Mouse (Mus musculus) heart, embryonic 16.5 days (tissue): ENCODE results near the gene Aifm3. TPM values are rescaled to one million over a fixed set of nuclear protein-coding genes. Genes with fewer than 3 reads are reported as not detected.
A peak's percentile ranks its signal among the peaks of the same experiment; 100 is the strongest.

Source experiments
- ATAC-seq: fragments of 200-750 bp; cut with Nextera tagmentation; replicated peaks from 2 replicates; pipeline ENCODE4 v1.8.0; 2017; ENCODE audit warnings: moderate number of reproducible peaks; ENCODE audit not compliant: insufficient read depth, low FRiP score; ENCODE audit errors: extremely low read depth
- H3K27ac ChIP-seq: fragments of 300-500 bp; sonication (generic); 2 replicates; pipeline ENCODE4 v1.5.1; 2014; ENCODE audit warnings: mild to moderate bottlenecking, low read length, control low read depth, moderate library complexity
- H3K27me3 ChIP-seq: fragments of 300-500 bp; sonication (generic); 2 replicates; pipeline ENCODE4 v1.6.1; 2014; ENCODE audit warnings: low read length, mixed read lengths; ENCODE audit not compliant: control insufficient read depth, insufficient read depth
- H3K36me3 ChIP-seq: fragments of 300-500 bp; sonication (generic); 2 replicates; pipeline ENCODE4 v1.6.1; 2014; ENCODE audit not compliant: control insufficient read depth, insufficient read depth
- H3K4me1 ChIP-seq: fragments of 300-500 bp; sonication (generic); 2 replicates; pipeline ENCODE4 v1.6.1; 2014; ENCODE audit warnings: low read length, mixed read lengths; ENCODE audit not compliant: control insufficient read depth, insufficient read depth
- H3K4me2 ChIP-seq: fragments of 300-500 bp; sonication (generic); 2 replicates; pipeline ENCODE4 v1.6.1; 2014; ENCODE audit warnings: low read depth, mild to moderate bottlenecking, control low read depth, low read length
- H3K4me3 ChIP-seq: fragments of 300-500 bp; sonication (generic); 2 replicates; pipeline ENCODE4 v1.5.1; 2014; ENCODE audit warnings: mild to moderate bottlenecking, control low read depth, low read length
- H3K9ac ChIP-seq: fragments of 300-500 bp; sonication (generic); 2 replicates; pipeline ENCODE4 v1.6.1; 2014; ENCODE audit warnings: low read length, control low read depth
- H3K9me3 ChIP-seq: fragments of 300-500 bp; sonication (generic); replicated peaks from 2 replicates; pipeline ENCODE4 v1.6.1; 2016; ENCODE audit warnings: low read length; ENCODE audit not compliant: control insufficient read depth
- WGBS: fragments of 180-500 bp; shearing (Covaris S2); extraction: QIAGEN DNeasy Blood & Tissue Kit; methylation state at CpG from one replicate; pipeline ENCODE4 v1.1.7; 2014; 5-methylcytosine and 5-hydroxymethylcytosine counted together
- polyA plus RNA-seq: library from polyadenylated mRNA; unstranded; fragments of >200 nt; fragmentation: Nextera tagmentation; extraction: Ambion mirVana; gene quantifications from 2 replicates; pipeline ENCODE4 v1.2.1, GENCODE M21; 2015

Gene Aifm3
- polyA plus RNA-seq, 1 experiment from 2014 or later: 1.5 TPM

GRCm38 (mm10) chr16:17510143-17510542, 20.7 kb downstream of the Aifm3 start:
- Histone ChIP-seq H3K4me1 (peaks cover 12% of the 10 kb centered on the region), H3K27ac (no peak overlapping the region), H3K9me3 (no peaks in the 10 kb centered on the region), H3K4me3 (no peak overlapping the region; the same call in 1 of the 2 replicates), H3K27me3 (0 out of 2 replicates have a peak, but pooled peaks cover 3% of the 10 kb centered on the region), H3K4me2 (peak overlapping the region; percentile 85; the same call in 1 of the 2 replicates), H3K9ac (no peak overlapping the region), H3K36me3 (peaks cover 16% of the 10 kb centered on the region)
- 97% methylated on average over 2 of the region's 2 CpGs for WGBS
- no peak for ATAC-seq

- H3K4me3 ChIP-seq: no peak overlapping the region
- H3K9me3 ChIP-seq: no peaks in the 10 kb centered on the region
- no peak for ATAC-seq
- 0 out of 2 replicates have a peak, but pooled peaks cover 3% of the 10 kb centered on the region for H3K27me3 ChIP-seq
- peaks cover 16% of the 10 kb centered on the region for H3K36me3 ChIP-seq
- WGBS: 55% methylated on average over 2 of the region's 2 CpGs
- H3K4me2 ChIP-seq: no peak overlapping the region
- H3K9ac ChIP-seq: no peak overlapping the region
- H3K4me1 ChIP-seq: peaks cover 12% of the 10 kb centered on the region
- no peak overlapping the region for H3K27ac ChIP-seq
Observed at GRCm38 (mm10) chr16:17510686-17511085, 21.3 kb downstream of the Aifm3 start.

- peaks cover 19% of the 10 kb centered on the region for H3K36me3 ChIP-seq
- H3K9ac ChIP-seq: no peak overlapping the region
- H3K4me3 ChIP-seq: no peak overlapping the region
- no peak overlapping the region for H3K27ac ChIP-seq
- no peak for ATAC-seq
- no peaks in the 10 kb centered on the region for H3K9me3 ChIP-seq
- H3K4me1 ChIP-seq: peaks cover 12% of the 10 kb centered on the region
- no peaks in the 10 kb centered on the region for H3K27me3 ChIP-seq
- 91% methylated on average over 4 of the region's 4 CpGs for WGBS
- no peak overlapping the region for H3K4me2 ChIP-seq
Observed at GRCm38 (mm10) chr16:17511431-17511830, 22.0 kb downstream of the Aifm3 start.

- ATAC-seq: no peak
- no peaks in the 10 kb centered on the region for H3K27me3 ChIP-seq
- H3K4me2 ChIP-seq: no peak overlapping the region
- H3K9me3 ChIP-seq: no peaks in the 10 kb centered on the region
- H3K4me3 ChIP-seq: no peak overlapping the region
- no peaks in the 10 kb centered on the region for H3K4me1 ChIP-seq
- no peak overlapping the region for H3K27ac ChIP-seq
- 79% methylated on average over 2 of the region's 2 CpGs for WGBS
- no peak overlapping the region for H3K9ac ChIP-seq
- peaks cover 56% of the 10 kb centered on the region for H3K36me3 ChIP-seq
Observed at GRCm38 (mm10) chr16:17518910-17519309, 29.5 kb downstream of the Aifm3 start.

- ATAC-seq: no peak
- Histone ChIP-seq H3K27ac (no peak overlapping the region), H3K36me3 (peaks cover 68% of the 10 kb centered on the region), H3K4me3 (no peak overlapping the region), H3K9ac (no peak overlapping the region), H3K4me1 (no peaks in the 10 kb centered on the region), H3K9me3 (no peaks in the 10 kb centered on the region), H3K27me3 (no peaks in the 10 kb centered on the region), H3K4me2 (no peak overlapping the region)
- 94% methylated on average over 11 of the region's 11 CpGs for WGBS
Observed at GRCm38 (mm10) chr16:17524156-17524555, 34.7 kb downstream of the Aifm3 start.

GRCm38 (mm10) chr16:17525524-17525923, 36.1 kb downstream of the Aifm3 start:
- WGBS: 74% methylated on average over 3 of the region's 3 CpGs
- Histone ChIP-seq H3K4me1 (peaks cover 8% of the 10 kb centered on the region), H3K9me3 (no peaks in the 10 kb centered on the region), H3K36me3 (peaks cover 66% of the 10 kb centered on the region), H3K9ac (no peak overlapping the region), H3K27ac (no peak overlapping the region), H3K4me3 (no peak overlapping the region), H3K27me3 (no peaks in the 10 kb centered on the region), H3K4me2 (no peak overlapping the region)
- ATAC-seq: no peak

GRCm38 (mm10) chr16:17526223-17526622, 36.8 kb downstream of the Aifm3 start:
- H3K9me3 ChIP-seq: no peaks in the 10 kb centered on the region
- no peak overlapping the region for H3K27ac ChIP-seq
- H3K36me3 ChIP-seq: peaks cover 59% of the 10 kb centered on the region
- H3K27me3 ChIP-seq: no peaks in the 10 kb centered on the region
- H3K9ac ChIP-seq: no peak overlapping the region
- no peak overlapping the region for H3K4me2 ChIP-seq
- peaks cover 8% of the 10 kb centered on the region for H3K4me1 ChIP-seq
- ATAC-seq: no peak
- no peak overlapping the region for H3K4me3 ChIP-seq
- WGBS: 91% methylated on average over 6 of the region's 6 CpGs

GRCm38 (mm10) chr16:17527606-17528005, 38.2 kb downstream of the Aifm3 start:
- Histone ChIP-seq H3K27ac (no peak overlapping the region), H3K36me3 (peaks cover 46% of the 10 kb centered on the region), H3K9ac (no peak overlapping the region), H3K4me2 (no peak overlapping the region), H3K4me1 (peaks cover 13% of the 10 kb centered on the region), H3K4me3 (no peak overlapping the region), H3K27me3 (no peaks in the 10 kb centered on the region), H3K9me3 (no peaks in the 10 kb centered on the region)
- ATAC-seq: no peak

GRCm38 (mm10) chr16:17528276-17528675, 38.9 kb downstream of the Aifm3 start:
- no peak for ATAC-seq
- Histone ChIP-seq H3K36me3 (peaks cover 40% of the 10 kb centered on the region), H3K4me3 (no peak overlapping the region), H3K4me2 (no peak overlapping the region), H3K27ac (no peak overlapping the region), H3K4me1 (peaks cover 13% of the 10 kb centered on the region), H3K27me3 (no peaks in the 10 kb centered on the region), H3K9me3 (no peaks in the 10 kb centered on the region), H3K9ac (no peak overlapping the region)
- 82% methylated on average over 13 of the region's 13 CpGs for WGBS
